Mouse (Mus musculus) right cerebral cortex, postnatal 4 days (tissue): ENCODE measurements around the gene Ubr1.
"Not testable (repeated sequence)": the region's sequence is repeated elsewhere in the genome, so short reads cannot be mapped to it uniquely, and the experiment has no call there.

Experiments used
- DNase-seq: peaks from one replicate; pipeline ENCODE4 v3.0.0-alpha.2; 2022

Gene Ubr1

GRCm38 (mm10) chr2:120972964-120973363, 2.4 kb upstream of the Ubr1 start:
- DNase-seq, result no peak

GRCm38 (mm10) chr2:120972257-120972656, 1.7 kb upstream of the Ubr1 start:
- not testable (repeated sequence) for DNase-seq

GRCm38 (mm10) chr2:120971766-120972165, 1.3 kb upstream of the Ubr1 start:
- DNase-seq, result no peak

- peak; percentile 3 for DNase-seq
These were observed 423 bp downstream of the Ubr1 start for GRCm38 (mm10) chr2:120970045-120970539.

GRCm38 (mm10) chr2:120965486-120965885, 5.0 kb downstream of the Ubr1 start:
- DNase-seq, result no peak

- DNase-seq, result no peak
These were observed 7.4 kb downstream of the Ubr1 start for GRCm38 (mm10) chr2:120963110-120963509.

- no peak for DNase-seq
These were observed 10.3 kb downstream of the Ubr1 start for GRCm38 (mm10) chr2:120960261-120960660.

- no peak for DNase-seq
These were observed 10.7 kb downstream of the Ubr1 start for GRCm38 (mm10) chr2:120959827-120960226.

- no peak for DNase-seq
These were observed 11.2 kb downstream of the Ubr1 start for GRCm38 (mm10) chr2:120959363-120959762.

GRCm38 (mm10) chr2:120952176-120952938, 18.2 kb downstream of the Ubr1 start:
- DNase-seq, result no peak

GRCm38 (mm10) chr2:120951208-120951607, 19.3 kb downstream of the Ubr1 start:
- no peak for DNase-seq

- DNase-seq, result no peak
These were observed 37.5 kb downstream of the Ubr1 start for GRCm38 (mm10) chr2:120933038-120933437.

GRCm38 (mm10) chr2:120909556-120909955, 61.0 kb downstream of the Ubr1 start:
- no peak for DNase-seq

- no peak for DNase-seq
These were observed 74.2 kb downstream of the Ubr1 start for GRCm38 (mm10) chr2:120896361-120896760.

- DNase-seq, result no peak
These were observed 82.9 kb downstream of the Ubr1 start for GRCm38 (mm10) chr2:120887601-120888000.

- no peak for DNase-seq
These were observed 97.3 kb downstream of the Ubr1 start for GRCm38 (mm10) chr2:120873192-120873591.

GRCm38 (mm10) chr2:120871447-120872336, 98.8 kb downstream of the Ubr1 start:
- peak; percentile 9 for DNase-seq

GRCm38 (mm10) chr2:120867336-120867735, 103.2 kb downstream of the Ubr1 start:
- no peak for DNase-seq

- DNase-seq, result peak; percentile 52
These were observed 104.0 kb downstream of the Ubr1 start for GRCm38 (mm10) chr2:120866561-120866960.

- DNase-seq, result no peak
These were observed 107.1 kb downstream of the Ubr1 start for GRCm38 (mm10) chr2:120863389-120863788.

GRCm38 (mm10) chr2:120860699-120861098, 109.8 kb downstream of the Ubr1 start:
- no peak for DNase-seq

- no peak for DNase-seq
These were observed 112.4 kb downstream of the Ubr1 start for GRCm38 (mm10) chr2:120858131-120858530.

GRCm38 (mm10) chr2:120853151-120853550, 117.4 kb downstream of the Ubr1 start:
- no peak for DNase-seq

- no peak for DNase-seq
These were observed 117.9 kb downstream of the Ubr1 start for GRCm38 (mm10) chr2:120852626-120853025.
